Mouse (Mus musculus) adrenal gland, adult (tissue): ENCODE measurements at regions not wholly inside any gene's neighbourhood (a gene's known extent, or its start where the extent isn't known, plus 50 kb on each side); places are given as distances from the start of the nearest gene placed in this dataset.
"Not testable (repeated sequence)": the region's sequence is repeated elsewhere in the genome, so short reads cannot be mapped to it uniquely, and the experiment has no call there.

Experiments
- DNase-seq, 2 experiments: peaks; one replicate each; pipeline ENCODE4 v3.0.0; 2022 to 2023; ENCODE audit warnings: low spot score in 1 of 2; ENCODE audit not compliant: inconsistent age in 2 of 2

GRCm38 (mm10) chr15:37102035-37102555 is 94.5 kb upstream of the Zfp706 start:
- peak in 1 of 2 experiments; percentile 60 for DNase-seq

GRCm38 (mm10) chr15:37101419-37101818 is 93.8 kb upstream of the Zfp706 start:
- no peak for DNase-seq

- no peak for DNase-seq
These were observed 93.3 kb upstream of the Zfp706 start for GRCm38 (mm10) chr15:37100767-37101288.

GRCm38 (mm10) chr15:37099927-37100766 is 92.6 kb upstream of the Zfp706 start:
- peak; percentile 45 to 81 for DNase-seq

- DNase-seq, result no peak
These were observed 91.6 kb upstream of the Zfp706 start for GRCm38 (mm10) chr15:37099176-37099575.

GRCm38 (mm10) chr15:37097426-37097825 is 89.9 kb upstream of the Zfp706 start:
- DNase-seq, result no peak

DNA sequence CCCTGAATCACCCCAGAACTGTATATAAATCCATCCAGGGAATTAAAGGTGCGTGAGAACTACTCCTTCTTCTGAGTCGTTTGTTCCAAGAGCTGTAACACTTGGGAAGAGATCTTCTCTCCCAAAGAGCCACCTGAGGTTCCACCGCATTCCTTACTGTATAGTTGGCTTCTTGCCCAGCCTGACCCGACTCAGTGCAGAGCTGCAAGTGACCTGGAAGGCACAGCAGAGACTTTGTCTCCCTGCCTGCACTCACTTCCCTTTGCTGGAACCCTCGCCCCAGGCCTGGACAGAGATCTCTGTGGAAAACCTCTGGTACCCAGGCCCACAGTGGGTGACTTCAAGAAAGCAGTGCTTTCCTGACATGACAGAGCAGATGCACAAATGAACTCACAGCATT is 83.6 kb upstream of the Zfp706 start:
- not testable (repeated sequence) for DNase-seq

GRCm38 (mm10) chr15:37083726-37084125 is 76.2 kb upstream of the Zfp706 start:
- DNase-seq, result no peak

GRCm38 (mm10) chr15:37081836-37082235 is 74.3 kb upstream of the Zfp706 start:
- peak in 1 of 2 experiments; percentile 53 for DNase-seq

DNA sequence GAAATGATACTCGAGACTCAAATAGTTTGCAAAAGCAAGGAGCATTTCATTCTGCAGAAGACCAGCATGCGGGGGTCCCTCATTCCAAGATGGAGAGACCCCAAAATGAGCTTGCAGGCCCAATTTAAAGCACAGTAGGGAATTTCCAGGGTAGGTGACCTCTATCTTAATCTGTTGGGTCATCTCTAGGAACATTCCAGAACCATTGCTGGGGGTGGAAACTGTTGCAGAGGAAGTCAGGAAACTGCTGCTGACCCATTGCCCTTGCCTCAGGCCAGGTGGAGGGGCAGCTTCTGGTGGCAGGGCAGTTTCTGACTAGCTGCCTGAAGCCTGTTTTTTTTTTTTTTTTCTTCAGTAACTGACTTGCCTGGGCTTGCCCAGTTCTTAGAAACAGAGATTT is 73.4 kb upstream of the Zfp706 start:
- DNase-seq, result peak in 1 of 2 experiments; percentile 31

DNA sequence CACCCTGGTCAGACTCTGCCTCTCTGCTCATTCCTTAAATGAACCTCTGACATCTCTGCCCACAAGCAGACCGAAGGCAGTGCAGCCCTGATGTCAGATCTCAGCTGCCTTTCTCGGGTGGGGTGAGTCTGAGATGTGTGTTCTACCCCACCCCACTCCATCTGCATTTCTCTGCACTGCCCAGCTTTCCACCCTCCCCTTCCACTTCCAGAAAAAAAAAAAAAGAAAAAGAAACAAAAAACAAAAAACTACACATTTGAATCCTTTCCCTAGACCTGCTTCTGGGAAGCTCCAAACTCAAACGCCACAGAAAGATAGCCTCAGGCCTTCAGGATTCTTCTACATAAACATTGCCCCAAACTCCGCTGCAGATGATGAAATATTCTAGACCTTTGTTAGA is 72.8 kb upstream of the Zfp706 start:
- no peak for DNase-seq

DNA sequence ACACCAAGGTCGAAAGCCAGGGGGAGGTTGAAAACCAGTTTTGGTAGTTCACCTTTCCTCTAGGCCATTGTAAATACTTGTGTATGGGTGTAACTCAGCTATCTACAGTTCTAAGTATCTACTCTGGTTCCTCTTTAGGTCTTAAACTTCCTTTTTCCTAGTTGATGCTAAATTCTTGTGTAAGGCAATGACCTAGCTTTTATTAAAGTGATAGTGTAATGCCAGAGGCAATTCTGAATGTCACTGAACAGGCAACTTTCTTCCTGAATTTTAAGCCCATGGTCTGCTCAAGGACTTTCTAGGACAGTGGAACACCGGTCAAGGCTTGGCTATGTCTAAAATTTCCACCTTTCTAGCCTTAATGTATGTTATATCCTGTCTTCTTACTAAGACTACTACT is 66.6 kb upstream of the Zfp706 start:
- not testable (repeated sequence) for DNase-seq

GRCm38 (mm10) chr15:37072202-37072862 is 64.8 kb upstream of the Zfp706 start:
- DNase-seq, result no peak

DNA sequence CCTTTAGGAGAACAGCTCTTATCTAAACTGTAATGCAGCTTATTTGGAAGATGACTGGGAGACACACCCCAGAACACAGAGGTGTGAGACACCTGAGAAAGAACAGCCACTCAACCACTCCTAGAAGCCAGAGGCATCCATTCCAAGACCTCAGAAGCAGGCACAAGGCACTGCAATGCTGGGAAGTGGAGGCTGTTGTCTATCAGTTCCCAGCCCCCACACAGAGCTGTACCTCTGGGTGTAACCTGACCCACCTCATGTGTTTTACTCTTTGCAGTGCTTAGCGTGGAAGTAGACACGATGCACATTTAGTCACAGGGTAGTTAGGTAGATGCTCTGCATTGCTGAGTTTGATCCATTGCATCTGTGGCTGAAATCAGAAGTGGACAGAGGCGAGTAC is 62.6 kb upstream of the Zfp706 start:
- no peak for DNase-seq

GRCm38 (mm10) chr15:37067326-37067725 is 59.8 kb upstream of the Zfp706 start:
- DNase-seq, result no peak

DNA sequence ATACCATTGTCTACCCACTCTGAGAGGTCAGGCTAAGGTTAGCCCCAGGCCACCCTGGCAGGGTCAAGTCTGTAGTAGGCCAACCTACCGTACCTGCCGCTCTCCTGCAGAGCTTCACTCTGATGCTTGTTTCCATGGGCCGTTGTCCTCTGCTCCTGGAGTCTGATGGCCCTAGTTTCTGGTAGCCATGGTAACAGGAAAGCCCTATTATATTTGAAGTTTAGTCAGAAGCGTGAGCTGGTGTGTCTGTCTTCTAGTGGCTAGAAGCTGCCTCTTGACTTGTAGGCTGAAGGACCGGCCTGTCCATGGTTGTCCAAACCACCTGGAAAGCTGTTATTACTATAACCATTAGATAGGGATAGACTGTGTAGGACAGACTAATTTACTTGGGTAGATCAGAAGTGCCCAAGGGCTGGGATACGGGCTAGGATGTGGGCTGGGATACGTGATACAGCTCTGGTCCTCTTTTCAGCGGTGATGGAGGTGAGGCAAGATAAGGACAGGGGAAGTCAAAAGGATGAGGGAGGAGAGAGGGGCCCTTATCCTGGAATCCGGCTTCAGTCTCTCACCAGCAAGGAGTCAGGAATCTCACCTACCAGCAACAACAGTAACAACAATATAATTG is 58.5 kb upstream of the Zfp706 start:
- DNase-seq, result no peak

GRCm38 (mm10) chr15:37065408-37065807 is 57.8 kb upstream of the Zfp706 start:
- no peak for DNase-seq

GRCm38 (mm10) chr15:37063781-37064383 is 56.3 kb upstream of the Zfp706 start:
- no peak for DNase-seq

DNA sequence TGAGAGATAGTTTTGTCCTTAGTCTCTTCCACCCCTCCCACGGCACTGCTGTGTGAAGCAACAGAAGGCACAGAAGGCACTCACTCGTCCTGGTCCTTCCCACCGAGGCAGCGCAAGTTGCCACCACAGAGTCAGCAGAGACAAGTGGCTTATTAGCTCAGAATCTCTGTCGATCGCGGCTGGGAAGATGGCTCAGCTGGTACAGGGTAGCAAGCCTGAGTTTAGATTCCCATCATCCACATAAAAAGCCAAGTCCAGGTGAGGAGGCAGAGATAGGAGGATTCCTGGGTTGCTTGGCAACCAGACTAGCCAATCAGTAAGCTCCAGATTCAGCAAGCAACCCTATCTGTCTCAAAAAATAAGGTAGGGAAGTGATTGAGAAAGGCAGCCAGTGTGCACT is 55.0 kb upstream of the Zfp706 start:
- DNase-seq, result no peak

- DNase-seq, result no peak
These were observed 53.9 kb upstream of the Zfp706 start for GRCm38 (mm10) chr15:37061501-37061900.

DNA sequence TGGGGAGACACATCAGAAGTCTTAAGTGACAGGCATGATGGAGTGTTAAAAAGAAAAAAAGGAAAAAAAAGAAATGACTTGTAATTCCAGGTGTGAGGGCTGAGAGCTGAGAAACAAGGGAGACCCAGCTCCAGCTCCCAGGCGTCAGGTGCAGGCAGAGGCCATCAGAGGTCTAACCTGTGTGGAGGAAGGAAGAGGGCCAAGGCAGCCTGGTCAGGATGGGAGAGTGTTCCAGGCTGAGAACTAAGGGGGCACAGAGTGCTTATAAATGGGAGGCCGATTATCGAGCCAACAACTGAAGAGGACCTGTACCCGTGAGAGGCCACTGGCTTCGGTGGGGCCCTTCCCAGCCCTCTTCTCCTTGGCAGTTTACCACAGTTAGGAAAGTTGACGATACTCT is 53.3 kb upstream of the Zfp706 start:
- no peak for DNase-seq
